Mouse (Mus musculus): Measurements from ENCODE around the gene Btbd9. TPM values are rescaled to one million over a fixed set of nuclear protein-coding genes. Genes with fewer than 3 reads are reported as not detected.

Gene Btbd9
- polyA plus RNA-seq, 1 experiment, result 21.6 TPM

DNA sequence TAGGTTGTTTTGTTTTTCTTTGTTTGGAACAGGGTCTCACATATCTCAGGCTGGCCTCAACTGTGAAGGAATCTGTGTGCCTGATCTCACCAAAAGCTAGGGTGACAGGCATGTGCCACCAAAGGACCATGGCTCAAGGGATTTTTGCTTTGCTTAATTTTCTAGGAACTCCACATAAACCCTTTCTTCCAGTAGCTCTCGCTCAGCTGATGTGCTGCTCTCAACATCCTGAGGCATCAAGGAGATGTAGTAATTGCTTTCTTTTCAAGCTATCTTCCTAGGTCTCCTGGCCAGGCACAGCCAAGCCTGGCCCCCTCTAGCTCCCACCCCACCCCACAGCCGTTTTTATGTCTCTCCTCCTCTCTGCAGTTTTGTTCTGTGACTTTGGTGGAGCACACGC is 231.3 kb downstream of the Btbd9 start:
- TF ChIP-seq POLR2A (IDR thresholded peaks at IDR 0.05; ENCODE audit: insufficient read depth, low read length) (no peak), EP300 (IDR thresholded peaks at IDR 0.05; ENCODE audit: insufficient read depth, low read depth, low read length) (no peak), CTCF (IDR thresholded peaks at IDR 0.05; ENCODE audit: low read depth, low read length) (no peak)
- no peak overlapping the region for H3K9ac ChIP-seq (ENCODE audit: low read depth, poor library complexity, severe bottlenecking)
- H3K27ac ChIP-seq (ENCODE audit: insufficient read depth, low read length), result no peak overlapping the region
- no peak overlapping the region for H3K4me3 ChIP-seq (ENCODE audit: low read depth, low read length)
- no peaks in the 10 kb centered on the region for H3K27me3 ChIP-seq (ENCODE audit: control insufficient read depth, insufficient read depth, low read length, poor library complexity, severe bottlenecking)
- no peaks in the 10 kb centered on the region for H3K36me3 ChIP-seq (ENCODE audit: control insufficient read depth, insufficient read depth, low read length, poor library complexity, severe bottlenecking)
- H3K4me1 ChIP-seq (ENCODE audit: control insufficient read depth, insufficient read depth, low read length), result peaks cover 2% of the 10 kb centered on the region
- no peaks in the 10 kb centered on the region for H3K9me3 ChIP-seq (replicated peaks; ENCODE audit: control insufficient read depth, insufficient read depth, low read length, poor library complexity, severe bottlenecking)

DNA sequence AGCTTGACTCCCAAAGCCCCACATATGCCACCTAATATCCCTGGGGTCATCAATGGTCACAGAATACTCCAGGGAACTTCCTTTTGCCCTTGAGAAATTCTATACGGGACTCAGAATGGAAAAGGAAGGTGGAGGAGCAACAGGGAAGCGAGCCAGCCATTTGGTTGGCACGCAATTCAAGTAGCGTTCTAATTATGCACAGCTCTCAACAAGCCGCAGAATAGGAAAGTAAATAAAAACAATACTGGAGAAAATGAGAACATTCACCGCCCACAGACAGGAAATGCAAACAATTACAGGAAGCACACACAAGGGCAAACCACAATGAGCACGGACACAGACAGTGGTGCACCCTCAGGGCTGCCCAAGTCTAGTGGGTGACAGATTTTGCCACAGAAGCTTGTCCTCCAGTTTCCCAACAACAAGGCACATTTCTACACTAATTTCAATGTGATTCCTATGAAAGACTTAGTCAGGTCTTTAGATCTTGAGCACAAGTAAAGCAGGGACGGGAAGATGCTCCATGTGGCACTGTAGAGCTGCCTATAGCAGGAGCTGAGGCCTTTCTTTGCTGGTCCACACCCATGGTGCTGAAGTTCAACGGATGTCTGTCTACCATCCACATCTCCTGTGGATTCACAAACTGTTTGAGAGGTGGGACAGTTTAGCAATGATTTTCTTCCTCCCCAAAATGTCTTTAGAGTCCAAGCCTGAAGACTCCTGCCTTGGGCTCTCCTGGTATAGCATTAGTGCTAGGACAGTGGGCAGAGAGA is 232.4 kb downstream of the Btbd9 start:
- Histone ChIP-seq H3K9me3 (replicated peaks; ENCODE audit: control insufficient read depth, insufficient read depth, low read length, poor library complexity, severe bottlenecking) (no peaks in the 10 kb centered on the region), H3K9ac (ENCODE audit: low read depth, poor library complexity, severe bottlenecking) (no peak overlapping the region), H3K27me3 (ENCODE audit: control insufficient read depth, insufficient read depth, low read length, poor library complexity, severe bottlenecking) (no peaks in the 10 kb centered on the region), H3K4me1 (ENCODE audit: control insufficient read depth, insufficient read depth, low read length) (no peaks in the 10 kb centered on the region), H3K4me3 (ENCODE audit: low read depth, low read length) (no peak overlapping the region), H3K27ac (ENCODE audit: insufficient read depth, low read length) (no peak overlapping the region), H3K36me3 (ENCODE audit: control insufficient read depth, insufficient read depth, low read length, poor library complexity, severe bottlenecking) (no peaks in the 10 kb centered on the region)
- TF ChIP-seq CTCF (IDR thresholded peaks at IDR 0.05; ENCODE audit: low read depth, low read length), result no peak
- TF ChIP-seq EP300 (IDR thresholded peaks at IDR 0.05; ENCODE audit: insufficient read depth, low read depth, low read length), result no peak
- TF ChIP-seq POLR2A (IDR thresholded peaks at IDR 0.05; ENCODE audit: insufficient read depth, low read length), result no peak

DNA sequence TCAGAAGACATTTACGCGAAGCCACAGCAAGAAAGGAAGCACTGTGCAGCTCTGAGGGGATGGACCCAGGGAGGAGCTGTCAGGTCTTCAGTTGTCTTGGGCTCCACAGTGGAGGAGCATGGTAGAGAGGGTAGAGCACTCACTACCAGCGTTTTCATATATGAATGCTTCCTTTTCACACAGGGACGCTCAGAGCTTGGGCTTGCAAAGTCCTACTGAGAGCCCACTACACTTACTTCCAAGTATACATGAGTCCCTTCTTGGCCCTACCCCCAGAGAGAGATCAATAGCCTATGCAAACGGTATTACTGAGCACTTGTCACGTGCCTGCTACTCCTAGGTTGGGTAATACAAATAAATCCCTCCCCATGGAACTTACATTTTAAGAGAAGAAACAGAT is 234.7 kb downstream of the Btbd9 start:
- H3K9ac ChIP-seq (ENCODE audit: low read depth, poor library complexity, severe bottlenecking), result no peak overlapping the region
- no peak overlapping the region for H3K27ac ChIP-seq (ENCODE audit: insufficient read depth, low read length)
- TF ChIP-seq CTCF (IDR thresholded peaks at IDR 0.05; ENCODE audit: low read depth, low read length) (no peak), EP300 (IDR thresholded peaks at IDR 0.05; ENCODE audit: insufficient read depth, low read depth, low read length) (no peak), POLR2A (IDR thresholded peaks at IDR 0.05; ENCODE audit: insufficient read depth, low read length) (no peak)
- no peaks in the 10 kb centered on the region for H3K36me3 ChIP-seq (ENCODE audit: control insufficient read depth, insufficient read depth, low read length, poor library complexity, severe bottlenecking)
- H3K9me3 ChIP-seq (replicated peaks; ENCODE audit: control insufficient read depth, insufficient read depth, low read length, poor library complexity, severe bottlenecking), result no peaks in the 10 kb centered on the region
- H3K4me3 ChIP-seq (ENCODE audit: low read depth, low read length), result no peak overlapping the region
- H3K27me3 ChIP-seq (ENCODE audit: control insufficient read depth, insufficient read depth, low read length, poor library complexity, severe bottlenecking), result no peaks in the 10 kb centered on the region
- no peaks in the 10 kb centered on the region for H3K4me1 ChIP-seq (ENCODE audit: control insufficient read depth, insufficient read depth, low read length)

DNA sequence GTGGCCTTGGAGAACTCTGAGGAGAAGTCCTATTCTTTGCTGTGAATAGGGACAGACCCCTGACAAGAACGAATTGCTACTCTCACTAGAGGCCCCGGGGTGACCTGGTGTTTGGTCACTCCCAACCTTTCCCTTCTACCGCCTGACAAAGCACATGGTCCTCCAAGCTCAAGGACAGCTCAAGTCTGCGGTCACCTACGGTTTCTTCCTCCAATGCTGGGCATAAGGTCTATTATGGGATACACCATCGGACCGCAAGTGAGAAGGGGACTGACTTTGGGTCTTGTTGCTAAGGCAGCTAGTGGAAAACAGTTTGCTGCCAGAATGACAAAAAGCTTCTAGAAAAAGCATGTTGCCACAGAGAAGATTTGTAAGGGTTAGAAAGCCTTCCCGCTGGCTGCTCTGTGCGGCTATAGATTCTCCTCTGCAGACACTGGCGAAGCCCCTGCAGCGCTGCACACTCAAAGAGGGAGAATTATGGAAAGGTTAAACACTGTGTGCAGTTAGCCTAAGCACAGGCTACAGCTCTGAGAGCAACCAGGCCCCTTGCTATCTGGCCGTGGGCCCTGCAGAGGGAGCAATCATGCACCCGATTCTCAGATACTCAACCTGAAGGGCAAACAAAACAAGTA is 235.7 kb downstream of the Btbd9 start:
- TF ChIP-seq CTCF (IDR thresholded peaks at IDR 0.05; ENCODE audit: low read depth, low read length) (no peak), EP300 (IDR thresholded peaks at IDR 0.05; ENCODE audit: insufficient read depth, low read depth, low read length) (no peak), POLR2A (IDR thresholded peaks at IDR 0.05; ENCODE audit: insufficient read depth, low read length) (no peak)

DNA sequence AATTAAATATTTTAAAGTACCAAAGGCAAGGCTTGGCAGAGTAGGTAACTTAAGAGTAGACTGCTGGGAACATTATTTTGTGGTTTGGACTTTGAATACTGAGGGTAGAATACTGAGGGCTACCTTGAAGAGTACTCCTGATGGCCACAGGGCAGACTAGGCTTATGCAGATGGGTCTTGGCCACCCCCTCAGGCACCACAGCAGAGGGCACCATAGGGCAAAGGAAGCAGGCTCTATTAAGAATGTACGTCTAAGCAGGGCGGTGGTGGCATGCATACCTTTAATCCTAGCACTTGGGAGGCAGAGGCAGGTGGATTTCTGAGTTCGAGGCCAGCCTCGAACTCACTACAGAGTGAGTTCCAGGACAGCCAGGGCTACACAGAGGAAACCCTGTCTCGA is 237.0 kb downstream of the Btbd9 start:
- no peaks in the 10 kb centered on the region for H3K36me3 ChIP-seq (ENCODE audit: control insufficient read depth, insufficient read depth, low read length, poor library complexity, severe bottlenecking)
- H3K4me1 ChIP-seq (ENCODE audit: control insufficient read depth, insufficient read depth, low read length), result peaks cover 2% of the 10 kb centered on the region
- no peak overlapping the region for H3K4me3 ChIP-seq (ENCODE audit: low read depth, low read length)
- TF ChIP-seq CTCF (IDR thresholded peaks at IDR 0.05; ENCODE audit: low read depth, low read length), result no peak
- no peak for TF ChIP-seq POLR2A (IDR thresholded peaks at IDR 0.05; ENCODE audit: insufficient read depth, low read length)
- no peak for TF ChIP-seq EP300 (IDR thresholded peaks at IDR 0.05; ENCODE audit: insufficient read depth, low read depth, low read length)
- no peaks in the 10 kb centered on the region for H3K27me3 ChIP-seq (ENCODE audit: control insufficient read depth, insufficient read depth, low read length, poor library complexity, severe bottlenecking)
- H3K9me3 ChIP-seq (replicated peaks; ENCODE audit: control insufficient read depth, insufficient read depth, low read length, poor library complexity, severe bottlenecking), result no peaks in the 10 kb centered on the region
- no peak overlapping the region for H3K9ac ChIP-seq (ENCODE audit: low read depth, poor library complexity, severe bottlenecking)
- H3K27ac ChIP-seq (ENCODE audit: insufficient read depth, low read length), result no peak overlapping the region

More for the DNA sequence above, 235.7 kb downstream of the Btbd9 start:
- H3K9me3 ChIP-seq (replicated peaks; ENCODE audit: control insufficient read depth, insufficient read depth, low read length, poor library complexity, severe bottlenecking), result no peaks in the 10 kb centered on the region
- H3K4me1 ChIP-seq (ENCODE audit: control insufficient read depth, insufficient read depth, low read length), result peaks cover 2% of the 10 kb centered on the region
- H3K9ac ChIP-seq (ENCODE audit: low read depth, poor library complexity, severe bottlenecking), result no peak overlapping the region
- H3K36me3 ChIP-seq (ENCODE audit: control insufficient read depth, insufficient read depth, low read length, poor library complexity, severe bottlenecking), result no peaks in the 10 kb centered on the region
- no peak overlapping the region for H3K4me3 ChIP-seq (ENCODE audit: low read depth, low read length)
- no peaks in the 10 kb centered on the region for H3K27me3 ChIP-seq (ENCODE audit: control insufficient read depth, insufficient read depth, low read length, poor library complexity, severe bottlenecking)
- no peak overlapping the region for H3K27ac ChIP-seq (ENCODE audit: insufficient read depth, low read length)

DNA sequence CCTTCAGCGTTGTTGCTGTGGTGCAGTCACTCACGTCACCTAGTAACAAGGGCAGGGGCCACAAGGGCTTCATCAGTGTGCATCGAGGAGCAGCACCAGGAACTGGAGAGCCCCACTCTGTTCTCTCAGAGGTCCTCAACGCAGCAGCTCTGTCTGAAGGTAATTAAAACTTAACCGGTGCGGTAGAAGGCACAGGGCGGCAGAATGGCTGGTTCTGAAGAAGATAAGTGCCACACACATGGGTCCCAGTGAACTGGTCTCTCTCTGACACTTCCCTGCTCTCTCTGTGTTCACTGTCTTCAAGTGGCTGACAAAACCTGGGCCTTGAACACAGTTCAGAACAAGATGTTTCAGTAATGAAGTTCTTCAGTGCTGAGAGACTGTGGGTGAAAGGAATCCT is 239.5 kb downstream of the Btbd9 start:
- Histone ChIP-seq H3K9me3 (replicated peaks; ENCODE audit: control insufficient read depth, insufficient read depth, low read length, poor library complexity, severe bottlenecking) (no peaks in the 10 kb centered on the region), H3K27ac (ENCODE audit: insufficient read depth, low read length) (no peak overlapping the region), H3K4me1 (ENCODE audit: control insufficient read depth, insufficient read depth, low read length) (peaks cover 2% of the 10 kb centered on the region), H3K27me3 (ENCODE audit: control insufficient read depth, insufficient read depth, low read length, poor library complexity, severe bottlenecking) (no peaks in the 10 kb centered on the region), H3K4me3 (ENCODE audit: low read depth, low read length) (no peak overlapping the region), H3K36me3 (ENCODE audit: control insufficient read depth, insufficient read depth, low read length, poor library complexity, severe bottlenecking) (no peaks in the 10 kb centered on the region), H3K9ac (ENCODE audit: low read depth, poor library complexity, severe bottlenecking) (no peak overlapping the region)
- TF ChIP-seq POLR2A (IDR thresholded peaks at IDR 0.05; ENCODE audit: insufficient read depth, low read length) (no peak), CTCF (IDR thresholded peaks at IDR 0.05; ENCODE audit: low read depth, low read length) (no peak), EP300 (IDR thresholded peaks at IDR 0.05; ENCODE audit: insufficient read depth, low read depth, low read length) (no peak)
